In the genomic region with DNA sequence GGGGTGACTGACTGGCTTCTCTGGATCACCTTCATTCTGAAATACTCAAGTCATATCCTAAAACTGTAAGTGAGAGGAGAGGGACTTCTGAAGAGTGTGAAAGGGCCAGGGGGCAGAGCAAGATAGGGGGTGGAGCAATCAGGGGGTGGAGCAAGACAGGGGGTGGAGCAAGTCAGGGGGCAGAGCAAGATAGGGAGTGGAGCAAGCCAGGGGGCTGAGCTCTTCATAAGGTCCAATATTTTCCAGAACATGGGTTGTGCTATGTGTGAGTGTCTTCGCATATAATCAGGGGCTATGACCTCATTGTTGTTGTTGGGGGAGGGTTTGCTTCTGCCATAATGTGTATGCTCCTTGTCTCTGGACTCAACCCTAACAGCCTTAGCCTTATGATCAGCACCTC, we compare ENCODE assay signal across 34 mouse cellular contexts. TPM values are rescaled to one million over a fixed set of nuclear protein-coding genes. Genes with fewer than 3 reads are reported as not detected.
"Had no signal": no experiment of that assay in that cellular context is flagged by ENCODE, and none has a peak within 500 bp of the region (broad histone marks: within the 10 kb centered on the region; RNA-seq: fewer than 3 reads in every experiment).

No protein-coding gene starts in this region.

RNA-seq across cellular contexts. Expression of gene Hamp, which starts 3.8 kb away (rescaled TPM):
- total RNA-seq: gastrocnemius, postnatal 14 days; gastrocnemius, postnatal 36 days; hematopoietic stem cell, adult 5-6 weeks; hindbrain, postnatal 0 days; layer of hippocampus, adult 18-20 months; layer of hippocampus, adult 8-10 months; layer of hippocampus, postnatal 14 days; layer of hippocampus, postnatal 36 days; left cerebral cortex, adult 18-20 months; left cerebral cortex, postnatal 10 days; left cerebral cortex, postnatal 25 days; left cerebral cortex, postnatal 4 days had no signal
- polyA plus RNA-seq: heart, embryonic 11.5 days; heart, embryonic 15.5 days; hindbrain, embryonic 11.5 days; hindbrain, embryonic 13.5 days; hindbrain, embryonic 15.5 days; hindbrain, postnatal 0 days; intestine, embryonic 14.5 days; intestine, embryonic 16.5 days; kidney, adult 2 months; kidney, embryonic 15.5 days; kidney, postnatal 0 days; limb, embryonic 11.5 days; limb, embryonic 13.5 days; limb, embryonic 15.5 days; liver, embryonic 11.5 days had no signal

RNA-seq across cellular contexts. Expression of gene Hamp2, which starts 15.6 kb away (rescaled TPM):
- total RNA-seq: gastrocnemius, adult 18-20 months; gastrocnemius, adult 8-10 months; gastrocnemius, postnatal 14 days; gastrocnemius, postnatal 36 days; hematopoietic stem cell, adult 5-6 weeks; hindbrain, postnatal 0 days; layer of hippocampus, adult 18-20 months; layer of hippocampus, adult 8-10 months; layer of hippocampus, postnatal 14 days; layer of hippocampus, postnatal 36 days; left cerebral cortex, adult 18-20 months; left cerebral cortex, adult 8-10 months; left cerebral cortex, postnatal 10 days; left cerebral cortex, postnatal 25 days; left cerebral cortex, postnatal 4 days had no signal
- polyA plus RNA-seq: heart, embryonic 11.5 days; heart, embryonic 13.5 days; heart, embryonic 15.5 days; heart, postnatal 0 days; hindbrain, embryonic 11.5 days; hindbrain, embryonic 13.5 days; hindbrain, embryonic 15.5 days; hindbrain, postnatal 0 days; intestine, embryonic 14.5 days; intestine, embryonic 16.5 days; kidney, adult 2 months; kidney, embryonic 15.5 days; kidney, postnatal 0 days; limb, embryonic 11.5 days; limb, embryonic 13.5 days; limb, embryonic 15.5 days; liver, embryonic 11.5 days; liver, embryonic 13.5 days had no signal

RNA-seq across cellular contexts. Expression of gene Mag, which starts 25.4 kb away (rescaled TPM):
- total RNA-seq: heart, adult 2 months; heart, postnatal 36 days; hematopoietic stem cell, adult 5-6 weeks had no signal
